Mouse (Mus musculus) hindbrain, embryonic 11.5 days (tissue): ENCODE measurements around the gene Lclat1. TPM values are rescaled to one million over a fixed set of nuclear protein-coding genes. Genes with fewer than 3 reads are reported as not detected.

Experiments
- ATAC-seq: fragments of 200-750 bp; cut with Nextera tagmentation; 2 replicates; pipeline ENCODE4 v1.8.0; 2017; ENCODE audit warnings: mild to moderate bottlenecking, moderate TSS enrichment, moderate library complexity; ENCODE audit not compliant: low FRiP score
- DNase-seq: peaks from one replicate; pipeline ENCODE4 v3.0.0-alpha.2; 2015; ENCODE audit warnings: low spot score
- H3K27ac ChIP-seq: fragments of 300-500 bp; sonication (generic); 2 replicates; pipeline ENCODE4 v1.5.1; 2014; ENCODE audit warnings: mild to moderate bottlenecking, low read depth, low read length
- H3K27me3 ChIP-seq: fragments of 300-500 bp; sonication (generic); 2 replicates; pipeline ENCODE4 v1.6.1; 2014; ENCODE audit warnings: mild to moderate bottlenecking, low read length, moderate library complexity, mixed read lengths; ENCODE audit not compliant: control insufficient read depth, insufficient read depth
- H3K36me3 ChIP-seq: fragments of 300-500 bp; sonication (generic); 2 replicates; pipeline ENCODE4 v1.6.1; 2014; ENCODE audit warnings: mild to moderate bottlenecking, low read length, moderate library complexity, mixed read lengths; ENCODE audit not compliant: control insufficient read depth, insufficient read depth
- H3K4me1 ChIP-seq: fragments of 300-500 bp; sonication (generic); replicated peaks from 2 replicates; pipeline ENCODE4 v1.6.1; 2014; ENCODE audit warnings: low read length, mixed read lengths; ENCODE audit not compliant: control insufficient read depth, insufficient read depth
- H3K4me2 ChIP-seq: fragments of 300-500 bp; sonication (generic); replicated peaks from 2 replicates; pipeline ENCODE4 v1.6.1; 2014; ENCODE audit warnings: mild to moderate bottlenecking, low read depth, low read length
- H3K4me3 ChIP-seq: fragments of 300-500 bp; sonication (generic); 2 replicates; pipeline ENCODE4 v1.5.1; 2014; ENCODE audit warnings: low read depth, low read length
- H3K9ac ChIP-seq: fragments of 300-500 bp; sonication (generic); 2 replicates; pipeline ENCODE4 v1.6.1; 2014; ENCODE audit warnings: low read depth, low read length
- H3K9me3 ChIP-seq: fragments of 300-500 bp; sonication (generic); 2 replicates; pipeline ENCODE4 v1.6.1; 2016; ENCODE audit warnings: low read length; ENCODE audit not compliant: control insufficient read depth
- WGBS: fragments of 180-500 bp; shearing (Covaris S2); extraction: QIAGEN DNeasy Blood & Tissue Kit; methylation state at CpG from one replicate; pipeline ENCODE4 v1.1.7; 2014; 5-methylcytosine and 5-hydroxymethylcytosine counted together
- polyA plus RNA-seq: library from polyadenylated mRNA; unstranded; fragments of >200 nt; fragmentation: Nextera tagmentation; extraction: Ambion mirVana; gene quantifications from 2 replicates; pipeline ENCODE4 v1.2.1, GENCODE M21; 2014

The Lclat1 gene
- polyA plus RNA-seq, 1 experiment from 2014 or later, result 16.7 TPM

GRCm38 (mm10) chr17:73118702-73119101 is 10.9 kb downstream of the Lclat1 start:
- no peak for DNase-seq

GRCm38 (mm10) chr17:73119150-73119549 is 11.4 kb downstream of the Lclat1 start:
- DNase-seq, result no peak
- Histone ChIP-seq H3K27me3 (no peaks in the 10 kb centered on the region), H3K4me2 (no peak overlapping the region), H3K27ac (no peak overlapping the region), H3K4me1 (no peaks in the 10 kb centered on the region), H3K9ac (no peak overlapping the region), H3K4me3 (no peak overlapping the region), H3K9me3 (no peaks in the 10 kb centered on the region), H3K36me3 (no peaks in the 10 kb centered on the region)
- WGBS, result 90% methylated on average over 6 of the region's 6 CpGs
- ATAC-seq, result no peak

More at GRCm38 (mm10) chr17:73118702-73119101, 10.9 kb downstream of the Lclat1 start:
- no peak for ATAC-seq
- no peak overlapping the region for H3K4me2 ChIP-seq
- H3K4me3 ChIP-seq, result no peak overlapping the region
- no peak overlapping the region for H3K27ac ChIP-seq
- no peaks in the 10 kb centered on the region for H3K27me3 ChIP-seq
- H3K4me1 ChIP-seq, result no peaks in the 10 kb centered on the region
- H3K9ac ChIP-seq, result no peak overlapping the region
- H3K36me3 ChIP-seq, result no peaks in the 10 kb centered on the region
- WGBS, result 86% methylated on average over 4 of the region's 4 CpGs
- no peaks in the 10 kb centered on the region for H3K9me3 ChIP-seq

DNA sequence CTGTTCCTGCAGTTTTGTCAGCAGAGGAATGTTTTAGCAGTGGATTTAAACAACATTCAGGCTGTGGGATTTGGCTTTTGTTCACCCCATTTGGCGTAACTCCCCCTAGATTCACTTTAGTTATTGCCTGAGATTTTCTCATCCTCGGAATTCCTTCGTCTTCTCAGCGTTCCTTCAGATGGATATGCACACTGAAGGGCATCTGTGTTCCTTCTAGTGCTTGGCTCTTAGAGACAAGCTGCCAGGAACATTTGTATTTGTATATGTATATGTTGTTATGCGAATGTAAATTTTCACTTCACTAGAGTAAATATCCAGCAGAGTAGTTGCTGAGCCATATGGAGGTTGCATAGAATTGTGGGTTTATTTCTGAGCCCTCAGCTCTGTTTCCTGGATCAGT is 12.8 kb downstream of the Lclat1 start:
- H3K27me3 ChIP-seq, result no peaks in the 10 kb centered on the region
- H3K27ac ChIP-seq, result no peak overlapping the region
- no peak overlapping the region for H3K4me3 ChIP-seq
- H3K4me2 ChIP-seq, result no peak overlapping the region
- WGBS, result 90% methylated on average over 5 of the region's 5 CpGs
- DNase-seq, result no peak
- H3K36me3 ChIP-seq, result no peaks in the 10 kb centered on the region
- H3K9ac ChIP-seq, result no peak overlapping the region
- no peaks in the 10 kb centered on the region for H3K9me3 ChIP-seq
- no peak for ATAC-seq
- H3K4me1 ChIP-seq, result no peaks in the 10 kb centered on the region

DNA sequence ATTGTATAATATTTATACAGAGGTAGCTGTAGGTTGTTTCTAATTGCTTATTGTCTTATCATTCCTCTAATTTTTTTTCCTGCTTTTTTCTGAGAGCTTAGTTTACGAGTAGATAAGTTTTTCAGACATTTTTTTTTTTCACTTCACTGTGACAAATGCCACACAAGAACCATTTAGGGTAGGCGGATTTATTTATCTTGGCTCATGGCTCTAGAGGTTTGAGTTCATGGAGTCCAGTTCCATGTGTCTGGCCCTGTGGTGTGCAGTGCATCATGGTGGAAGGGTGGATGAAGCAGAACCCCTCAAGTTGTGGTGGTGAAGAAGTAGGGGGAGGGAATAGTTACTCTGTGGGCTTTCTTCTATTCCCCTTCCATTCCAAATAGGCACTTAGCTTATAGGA is 13.9 kb downstream of the Lclat1 start:
- DNase-seq (no peak), ATAC-seq (no peak)
- H3K27me3 ChIP-seq, result no peaks in the 10 kb centered on the region
- H3K9ac ChIP-seq, result no peak overlapping the region
- H3K36me3 ChIP-seq, result no peaks in the 10 kb centered on the region
- H3K4me1 ChIP-seq, result no peaks in the 10 kb centered on the region
- no peaks in the 10 kb centered on the region for H3K9me3 ChIP-seq
- 90% methylated on average over 2 of the region's 2 CpGs for WGBS
- no peak overlapping the region for H3K4me3 ChIP-seq
- no peak overlapping the region for H3K27ac ChIP-seq
- H3K4me2 ChIP-seq, result no peak overlapping the region

DNA sequence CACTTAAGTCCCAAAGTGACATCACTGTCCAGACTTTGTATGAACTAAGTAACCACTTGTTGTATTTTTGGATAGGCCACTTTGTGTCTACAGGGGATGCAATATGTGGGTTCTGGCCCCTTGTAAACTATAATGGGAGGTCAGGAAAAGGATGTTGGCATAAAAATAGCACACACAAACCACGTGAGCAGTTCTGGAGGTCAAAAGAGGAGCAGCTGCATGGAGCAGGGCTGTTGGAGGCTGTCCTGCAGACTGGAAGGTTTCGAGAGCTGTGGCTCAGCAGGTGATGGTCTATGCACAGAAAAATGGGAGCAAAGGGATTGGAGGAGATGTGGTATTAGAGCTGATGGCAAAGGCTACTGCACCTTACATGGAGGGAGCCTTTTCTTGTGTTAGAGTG is 18.6 kb downstream of the Lclat1 start:
- DNase-seq (no peak), ATAC-seq (no peak)
- H3K27me3 ChIP-seq, result no peaks in the 10 kb centered on the region
- H3K4me2 ChIP-seq, result no peak overlapping the region
- no peaks in the 10 kb centered on the region for H3K36me3 ChIP-seq
- no peak overlapping the region for H3K9ac ChIP-seq
- no peak overlapping the region for H3K4me3 ChIP-seq
- 78% methylated on average over 2 of the region's 2 CpGs for WGBS
- no peaks in the 10 kb centered on the region for H3K4me1 ChIP-seq
- no peak overlapping the region for H3K27ac ChIP-seq
- no peaks in the 10 kb centered on the region for H3K9me3 ChIP-seq

- H3K4me3 ChIP-seq, result no peak overlapping the region
- no peak overlapping the region for H3K9ac ChIP-seq
- ATAC-seq, result no peak
Measured at GRCm38 (mm10) chr17:73126903-73127302, 19.1 kb downstream of the Lclat1 start.

DNA sequence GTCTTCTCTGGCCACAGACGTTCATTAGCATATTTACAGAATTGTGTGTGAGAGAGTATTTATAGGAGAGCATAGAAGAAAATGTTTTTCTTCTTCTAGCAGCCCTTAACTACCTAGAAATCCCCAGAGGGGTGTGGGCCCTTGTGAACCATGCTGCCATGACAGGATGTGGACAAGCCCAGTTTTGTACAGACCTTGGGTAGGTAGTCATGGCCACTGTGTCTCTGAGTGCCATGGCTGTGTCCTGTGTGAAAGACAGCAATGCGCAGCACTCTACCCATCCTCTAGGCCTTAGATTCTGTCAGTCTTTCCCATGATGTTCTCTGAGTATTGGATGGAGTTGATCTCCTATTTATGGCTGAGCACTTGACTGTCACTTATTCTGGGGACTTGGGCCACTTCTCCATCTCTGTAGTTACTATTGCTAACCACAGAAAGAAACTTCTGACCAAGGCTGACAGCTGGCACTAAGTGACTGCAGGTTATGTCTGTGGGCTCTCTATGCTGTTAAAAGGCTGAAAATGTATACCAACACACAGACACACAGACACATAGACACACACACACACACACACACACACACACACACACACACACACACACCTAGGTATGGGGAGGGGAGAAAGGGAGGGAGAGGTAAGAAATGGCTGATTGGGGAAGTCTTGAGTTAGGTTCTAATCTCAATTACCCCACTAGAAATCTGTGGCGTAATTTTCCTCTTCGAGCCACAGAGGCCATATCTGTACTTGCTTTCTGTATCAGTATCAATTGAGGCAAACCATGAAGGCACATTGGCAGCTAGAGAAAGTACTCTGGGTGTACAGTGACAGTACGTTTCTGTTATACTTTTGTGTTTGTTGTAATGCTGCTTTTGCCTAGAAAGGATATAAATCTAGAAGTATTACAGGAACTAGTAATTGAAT is 29.0 kb downstream of the Lclat1 start:
- ATAC-seq, result no peak
- DNase-seq, result no peak
- WGBS, result 96% methylated on average over 5 of the region's 5 CpGs

More at GRCm38 (mm10) chr17:73126903-73127302, 19.1 kb downstream of the Lclat1 start:
- no peak overlapping the region for H3K4me2 ChIP-seq
- no peaks in the 10 kb centered on the region for H3K9me3 ChIP-seq
- H3K36me3 ChIP-seq, result no peaks in the 10 kb centered on the region
- H3K27ac ChIP-seq, result no peak overlapping the region
- no peaks in the 10 kb centered on the region for H3K4me1 ChIP-seq
- no peaks in the 10 kb centered on the region for H3K27me3 ChIP-seq
- no peak for DNase-seq

GRCm38 (mm10) chr17:73138217-73138616 is 30.4 kb downstream of the Lclat1 start:
- H3K4me1 ChIP-seq, result no peaks in the 10 kb centered on the region
- H3K36me3 ChIP-seq, result no peaks in the 10 kb centered on the region
- DNase-seq, result no peak
- WGBS, result 98% methylated on average over 3 of the region's 3 CpGs
- H3K27me3 ChIP-seq, result no peaks in the 10 kb centered on the region
- no peak for ATAC-seq
- no peak overlapping the region for H3K27ac ChIP-seq
- no peak overlapping the region for H3K4me2 ChIP-seq
- no peak overlapping the region for H3K4me3 ChIP-seq
- H3K9me3 ChIP-seq, result no peaks in the 10 kb centered on the region
- no peak overlapping the region for H3K9ac ChIP-seq

More for the DNA sequence above, 29.0 kb downstream of the Lclat1 start:
- Histone ChIP-seq H3K9me3 (no peaks in the 10 kb centered on the region), H3K4me1 (no peaks in the 10 kb centered on the region), H3K27me3 (no peaks in the 10 kb centered on the region), H3K4me2 (no peak overlapping the region), H3K4me3 (no peak overlapping the region), H3K36me3 (no peaks in the 10 kb centered on the region), H3K9ac (no peak overlapping the region), H3K27ac (no peak overlapping the region)

DNA sequence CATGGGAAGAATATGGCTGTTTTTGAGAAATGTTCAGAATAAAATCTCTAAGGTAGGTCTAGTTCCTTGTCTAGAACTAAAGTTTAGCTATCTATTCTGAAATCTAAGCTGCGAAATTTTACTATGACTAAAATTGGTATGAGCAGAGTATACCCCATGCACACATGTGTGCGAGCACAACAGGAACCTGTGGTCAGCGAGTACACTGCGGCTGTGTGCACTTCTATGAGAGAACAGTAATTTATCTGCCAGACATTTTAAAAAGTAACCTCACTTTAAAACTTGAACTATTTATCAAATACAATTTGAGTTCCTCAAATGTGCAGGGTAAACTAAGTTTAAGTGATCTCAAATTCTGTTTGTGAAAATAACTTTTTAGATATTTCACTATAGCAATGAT is 34.2 kb downstream of the Lclat1 start:
- DNase-seq (no peak), ATAC-seq (no peak)
- no peaks in the 10 kb centered on the region for H3K27me3 ChIP-seq
- no peaks in the 10 kb centered on the region for H3K9me3 ChIP-seq
- no peak overlapping the region for H3K9ac ChIP-seq
- no peak overlapping the region for H3K27ac ChIP-seq
- H3K4me1 ChIP-seq, result no peaks in the 10 kb centered on the region
- H3K4me2 ChIP-seq, result no peak overlapping the region
- 94% methylated on average over 4 of the region's 4 CpGs for WGBS
- no peak overlapping the region for H3K4me3 ChIP-seq
- H3K36me3 ChIP-seq, result no peaks in the 10 kb centered on the region
